Mouse (Mus musculus): Measurements from ENCODE around the gene Tmem63b. TPM values are rescaled to one million over a fixed set of nuclear protein-coding genes. Genes with fewer than 3 reads are reported as not detected.
"Not testable (repeated sequence)": the region's sequence is repeated elsewhere in the genome, so short reads cannot be mapped to it uniquely, and the experiment has no call there.

Gene Tmem63b
- total and polyA plus RNA-seq, 2 experiments from 2014 or later: 139 to 252 TPM

DNA sequence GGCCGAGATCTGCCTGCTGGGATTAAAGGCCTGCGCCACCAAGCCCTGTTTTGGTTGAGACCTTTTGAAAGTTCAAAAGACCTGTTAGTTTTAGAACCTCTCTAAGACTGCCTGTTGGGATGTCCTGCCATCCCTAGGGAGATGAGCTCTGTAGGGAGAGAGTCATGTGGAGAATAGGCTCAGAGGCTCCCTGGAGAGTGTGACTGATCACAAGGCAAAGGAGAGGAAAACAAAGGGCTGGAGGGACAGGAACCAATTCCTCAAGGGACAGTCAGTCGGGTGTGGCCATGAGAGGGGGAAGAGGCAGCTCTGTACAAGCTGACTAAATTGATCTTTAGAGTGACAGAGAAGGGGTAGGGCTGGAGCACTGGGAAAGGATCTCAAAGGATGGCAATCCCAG lies 58.5 kb downstream of the Tmem63b start:
- H3K36me3 ChIP-seq (ENCODE audit: insufficient read depth, low read length): no peaks in the 10 kb centered on the region
- H3K9ac ChIP-seq (replicated peaks; ENCODE audit: low read length): no peak overlapping the region
- no peaks in the 10 kb centered on the region for H3K27me3 ChIP-seq (ENCODE audit: insufficient read depth, low read length)
- no peak for DNase-seq (ENCODE audit: low spot score)
- TF ChIP-seq CTCF (IDR thresholded peaks at IDR 0.05; ENCODE audit: low read depth): no peak
- H3K4me1 ChIP-seq (ENCODE audit: insufficient read depth, low read length): peaks cover 6% of the 10 kb centered on the region; the same call in 1 of the 2 replicates
- no peaks in the 10 kb centered on the region for H3K9me3 ChIP-seq (ENCODE audit: low read length)
- no peak for ATAC-seq
- no peak overlapping the region for H3K4me3 ChIP-seq (ENCODE audit: low read length)
- no peak overlapping the region for H3K27ac ChIP-seq
- H3K4me2 ChIP-seq (ENCODE audit: low read depth, low read length): no peak overlapping the region
- whole genome bisulfite sequencing: 19% methylated on average over 3 of the region's 3 CpGs

DNA sequence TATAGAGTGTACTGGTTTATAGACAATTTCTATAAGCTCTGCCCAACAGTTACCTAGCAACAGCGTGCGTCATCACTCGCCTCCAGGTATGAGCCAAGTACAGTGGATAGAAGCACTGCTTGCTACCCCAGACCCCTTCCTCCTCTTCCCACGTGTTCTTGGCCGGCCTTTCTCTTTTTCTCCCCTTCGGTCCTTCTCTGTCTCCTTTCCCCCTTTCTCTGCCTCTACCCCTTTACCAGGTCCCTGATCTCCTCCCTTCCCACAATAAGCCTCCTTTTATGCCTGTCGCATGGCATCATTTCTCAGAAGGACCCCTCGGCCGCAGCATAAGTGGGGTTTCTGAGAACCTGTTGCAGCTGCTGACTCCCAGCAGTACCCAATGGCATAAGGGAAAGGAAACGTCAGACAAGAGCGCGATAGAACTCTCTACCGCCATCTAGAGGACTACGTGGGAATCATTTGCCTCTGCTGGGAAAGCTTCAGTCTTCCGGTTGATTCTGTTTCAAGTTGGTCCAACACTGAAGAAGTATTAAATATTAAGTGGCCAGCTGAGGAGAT lies 60.0 kb downstream of the Tmem63b start:
- ATAC-seq: peak; percentile 48; the same call in 1 of the 2 replicates
- TF ChIP-seq CTCF (IDR thresholded peaks at IDR 0.05; ENCODE audit: low read depth): peak; percentile 95
- Histone ChIP-seq H3K27ac (no peak overlapping the region), H3K4me3 (ENCODE audit: low read length) (no peak overlapping the region), H3K27me3 (ENCODE audit: insufficient read depth, low read length) (no peaks in the 10 kb centered on the region), H3K9ac (replicated peaks; ENCODE audit: low read length) (peak overlapping the region; percentile 44; the same call in 1 of the 2 replicates), H3K36me3 (ENCODE audit: insufficient read depth, low read length) (no peaks in the 10 kb centered on the region), H3K9me3 (ENCODE audit: low read length) (no peaks in the 10 kb centered on the region), H3K4me2 (ENCODE audit: low read depth, low read length) (peak overlapping the region; percentile 46), H3K4me1 (ENCODE audit: insufficient read depth, low read length) (peaks cover 6% of the 10 kb centered on the region; the same call in 1 of the 2 replicates)
- peak; percentile 93 for DNase-seq (ENCODE audit: low spot score)
- 24% methylated on average over 15 of the region's 15 CpGs for WGBS

DNA sequence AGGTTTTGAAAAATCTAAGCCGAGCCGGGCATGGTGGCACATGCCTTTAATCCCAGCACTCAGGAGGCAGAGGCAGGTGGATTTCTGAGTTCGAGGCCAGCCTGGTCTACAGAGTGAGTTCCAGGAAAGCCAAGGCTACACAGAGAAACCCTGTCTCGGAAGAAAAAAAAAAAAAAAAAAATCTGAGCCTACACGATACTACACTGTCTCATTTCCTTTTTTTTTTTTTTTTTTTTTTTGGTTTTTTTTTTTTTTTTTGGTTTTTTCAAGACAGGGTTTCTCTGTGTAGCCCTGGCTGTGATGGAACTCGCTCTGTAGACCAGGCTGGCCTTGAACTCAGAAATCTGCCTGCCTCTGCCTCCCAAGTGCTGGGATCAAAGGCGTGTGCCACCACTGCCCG lies 63.3 kb downstream of the Tmem63b start:
- 88% methylated on average over 8 of the region's 8 CpGs for WGBS
- not testable (repeated sequence) for H3K9ac ChIP-seq (replicated peaks; ENCODE audit: low read length); H3K4me1 ChIP-seq (ENCODE audit: insufficient read depth, low read length); H3K4me3 ChIP-seq (ENCODE audit: low read length); H3K27me3 ChIP-seq (ENCODE audit: insufficient read depth, low read length); H3K36me3 ChIP-seq (ENCODE audit: insufficient read depth, low read length); DNase-seq (ENCODE audit: low spot score); H3K4me2 ChIP-seq (ENCODE audit: low read depth, low read length); ATAC-seq; H3K27ac ChIP-seq; H3K9me3 ChIP-seq (ENCODE audit: low read length)

DNA sequence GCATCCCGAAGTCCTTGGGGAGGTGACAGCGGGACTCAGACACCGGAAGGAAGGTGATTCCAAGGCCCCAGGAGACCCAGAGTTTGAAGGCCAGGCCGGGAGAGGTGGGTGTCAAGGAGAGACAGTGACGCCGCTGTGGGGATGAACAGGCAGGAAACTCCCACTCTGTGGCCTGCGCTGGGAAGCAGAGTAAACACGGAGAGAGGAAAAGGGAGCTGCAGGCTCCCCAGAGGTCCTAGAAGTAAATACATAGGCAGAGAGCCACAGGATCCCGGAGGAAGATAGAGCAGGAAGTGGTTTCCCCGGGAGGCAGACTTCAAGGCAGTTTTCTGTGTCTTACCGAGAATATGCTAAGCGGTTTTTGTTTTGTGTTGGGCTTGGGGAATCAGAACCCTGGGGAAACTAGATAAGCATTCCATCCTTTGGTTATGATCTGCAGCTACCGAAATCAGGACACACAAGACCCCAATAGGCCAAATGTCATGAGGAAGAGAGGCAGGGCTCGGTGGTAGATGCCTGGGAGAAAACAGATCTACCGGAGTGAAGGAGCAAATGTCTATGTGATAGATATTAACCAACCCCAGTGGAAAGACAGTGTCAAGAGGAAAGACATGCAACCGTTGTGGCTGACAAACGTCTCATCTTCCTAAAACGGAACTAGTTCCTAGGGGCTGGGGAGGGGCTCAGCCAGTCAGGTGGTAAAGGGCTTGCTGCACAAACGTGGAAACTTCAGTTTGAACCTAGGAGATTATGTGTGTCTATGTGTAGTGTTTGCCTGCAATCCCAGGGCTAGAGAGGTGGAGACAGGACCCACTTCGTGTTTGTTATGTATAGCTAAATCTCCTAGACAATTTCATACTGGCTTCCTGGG lies 67.1 kb downstream of the Tmem63b start:
- WGBS: 31% methylated on average over 20 of the region's 20 CpGs
- H3K4me2 ChIP-seq (ENCODE audit: low read depth, low read length): peak overlapping the region; percentile 29
- 0 out of 2 replicates have a peak, but pooled peaks cover 2% of the 10 kb centered on the region for H3K4me1 ChIP-seq (ENCODE audit: insufficient read depth, low read length)
- no peak for DNase-seq (ENCODE audit: low spot score)
- no peak for TF ChIP-seq CTCF (IDR thresholded peaks at IDR 0.05; ENCODE audit: low read depth)
- H3K9me3 ChIP-seq (ENCODE audit: low read length): no peaks in the 10 kb centered on the region
- peak overlapping the region; percentile 5; the same call in 1 of the 2 replicates for H3K27ac ChIP-seq
- no peak for ATAC-seq
- no peak overlapping the region for H3K4me3 ChIP-seq (ENCODE audit: low read length)
- no peak overlapping the region for H3K9ac ChIP-seq (replicated peaks; ENCODE audit: low read length)
- H3K27me3 ChIP-seq (ENCODE audit: insufficient read depth, low read length): no peaks in the 10 kb centered on the region
- no peaks in the 10 kb centered on the region for H3K36me3 ChIP-seq (ENCODE audit: insufficient read depth, low read length)

DNA sequence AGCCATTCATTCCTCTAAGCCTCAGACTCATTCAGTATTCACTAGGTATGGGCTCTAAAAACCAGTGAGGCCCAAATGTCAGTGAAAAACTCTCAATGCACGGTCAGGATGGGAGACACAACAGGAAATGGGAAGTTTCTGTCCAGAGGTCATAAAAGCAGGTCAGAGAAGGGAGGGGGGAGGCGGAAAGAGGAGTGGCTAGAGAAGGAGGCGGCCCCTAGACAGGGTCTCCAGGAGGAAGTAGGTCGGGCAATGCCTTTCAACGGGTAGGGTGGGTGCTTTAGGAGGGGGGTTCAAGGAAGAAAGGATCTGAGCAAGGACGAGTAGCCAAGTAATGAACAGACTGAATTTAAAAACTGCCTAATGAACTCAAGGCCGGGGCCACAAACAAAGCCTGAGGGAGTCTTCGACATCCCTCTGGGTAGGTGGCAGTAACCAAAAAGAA lies 67.7 kb downstream of the Tmem63b start:
- H3K9me3 ChIP-seq (ENCODE audit: low read length): no peaks in the 10 kb centered on the region
- TF ChIP-seq CTCF (IDR thresholded peaks at IDR 0.05; ENCODE audit: low read depth): no peak
- no peaks in the 10 kb centered on the region for H3K27me3 ChIP-seq (ENCODE audit: insufficient read depth, low read length)
- no peak for ATAC-seq
- H3K27ac ChIP-seq: peak overlapping the region; percentile 5; the same call in 1 of the 2 replicates
- peak overlapping the region; percentile 29 for H3K4me2 ChIP-seq (ENCODE audit: low read depth, low read length)
- 29% methylated on average over 8 of the region's 8 CpGs for WGBS
- 0 out of 2 replicates have a peak, but pooled peaks cover 2% of the 10 kb centered on the region for H3K4me1 ChIP-seq (ENCODE audit: insufficient read depth, low read length)
- H3K4me3 ChIP-seq (ENCODE audit: low read length): no peak overlapping the region
- H3K36me3 ChIP-seq (ENCODE audit: insufficient read depth, low read length): no peaks in the 10 kb centered on the region
- H3K9ac ChIP-seq (replicated peaks; ENCODE audit: low read length): no peak overlapping the region
- no peak for DNase-seq (ENCODE audit: low spot score)

DNA sequence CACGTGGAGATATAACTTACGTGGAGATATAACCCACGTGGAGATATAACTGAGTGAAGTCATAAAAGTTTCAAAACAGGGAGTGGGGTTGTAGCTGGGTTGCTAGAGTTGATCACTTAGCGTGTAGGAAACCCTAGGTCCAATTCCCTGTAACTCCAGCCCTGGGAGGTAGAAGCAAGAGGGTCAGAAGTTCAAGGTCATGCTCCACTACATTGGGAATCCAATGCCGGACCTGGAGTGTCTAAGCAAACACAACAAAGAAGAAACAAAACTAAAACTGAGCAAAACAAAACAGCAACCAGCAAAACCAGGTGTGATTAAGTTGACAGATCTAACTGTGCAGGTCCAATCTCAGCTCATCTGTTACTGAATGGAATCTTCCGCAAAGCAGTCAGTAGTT lies 69.0 kb downstream of the Tmem63b start:
- H3K36me3 ChIP-seq (ENCODE audit: insufficient read depth, low read length): no peaks in the 10 kb centered on the region
- H3K27ac ChIP-seq: no peak overlapping the region
- 91% methylated on average over 6 of the region's 6 CpGs for WGBS
- ATAC-seq: no peak
- no peak for DNase-seq (ENCODE audit: low spot score)
- 0 out of 2 replicates have a peak, but pooled peaks cover 2% of the 10 kb centered on the region for H3K4me1 ChIP-seq (ENCODE audit: insufficient read depth, low read length)
- no peaks in the 10 kb centered on the region for H3K9me3 ChIP-seq (ENCODE audit: low read length)
- H3K9ac ChIP-seq (replicated peaks; ENCODE audit: low read length): no peak overlapping the region
- no peak overlapping the region for H3K4me3 ChIP-seq (ENCODE audit: low read length)
- TF ChIP-seq CTCF (IDR thresholded peaks at IDR 0.05; ENCODE audit: low read depth): no peak
- no peaks in the 10 kb centered on the region for H3K27me3 ChIP-seq (ENCODE audit: insufficient read depth, low read length)
- H3K4me2 ChIP-seq (ENCODE audit: low read depth, low read length): no peak overlapping the region
